Mouse (Mus musculus): ENCODE results near the gene Pde9a.

The Pde9a gene

GRCm38 (mm10) chr17:31519344-31519945, 133.4 kb downstream of the Pde9a start:
- Histone ChIP-seq H3K27me3 (ENCODE audit: control insufficient read depth, insufficient read depth, low read length, poor library complexity, severe bottlenecking) (no peaks in the 10 kb centered on the region), H3K36me3 (ENCODE audit: control insufficient read depth, insufficient read depth, low read length, poor library complexity, severe bottlenecking) (no peaks in the 10 kb centered on the region; the same call in 1 of the 2 replicates)
- no peak for DNase-seq (ENCODE audit: low read depth, low spot score)

GRCm38 (mm10) chr17:31519946-31520838, 134.2 kb downstream of the Pde9a start, which contains the start of the genes Wdr4 and Ndufv3:
Gene Wdr4 (minus strand): TSS chr17:31519980.
Gene Ndufv3 (plus strand): TSS chr17:31520115.
- Histone ChIP-seq H3K27me3 (ENCODE audit: control insufficient read depth, insufficient read depth, low read length, poor library complexity, severe bottlenecking) (no peaks in the 10 kb centered on the region), H3K36me3 (ENCODE audit: control insufficient read depth, insufficient read depth, low read length, poor library complexity, severe bottlenecking) (peaks cover 2% of the 10 kb centered on the region; the same call in 1 of the 2 replicates)
- peak; percentile 100 for DNase-seq (ENCODE audit: low read depth, low spot score)

GRCm38 (mm10) chr17:31520895-31521294, 134.9 kb downstream of the Pde9a start:
- Histone ChIP-seq H3K27me3 (ENCODE audit: control insufficient read depth, insufficient read depth, low read length, poor library complexity, severe bottlenecking) (no peaks in the 10 kb centered on the region), H3K36me3 (ENCODE audit: control insufficient read depth, insufficient read depth, low read length, poor library complexity, severe bottlenecking) (peaks cover 2% of the 10 kb centered on the region; the same call in 1 of the 2 replicates)
- no peak for DNase-seq (ENCODE audit: low read depth, low spot score)

- no peak for DNase-seq (ENCODE audit: low read depth, low spot score)
Observed at GRCm38 (mm10) chr17:31521948-31522347, 135.9 kb downstream of the Pde9a start.

GRCm38 (mm10) chr17:31525114-31525513, 139.1 kb downstream of the Pde9a start:
- peaks cover 5% of the 10 kb centered on the region for H3K36me3 ChIP-seq (ENCODE audit: control insufficient read depth, insufficient read depth, low read length, poor library complexity, severe bottlenecking)
- H3K27me3 ChIP-seq (ENCODE audit: control insufficient read depth, insufficient read depth, low read length, poor library complexity, severe bottlenecking), result no peaks in the 10 kb centered on the region
- DNase-seq (ENCODE audit: low read depth, low spot score), result no peak

More at GRCm38 (mm10) chr17:31521948-31522347, 135.9 kb downstream of the Pde9a start:
- Histone ChIP-seq H3K27me3 (ENCODE audit: control insufficient read depth, insufficient read depth, low read length, poor library complexity, severe bottlenecking) (no peaks in the 10 kb centered on the region), H3K36me3 (ENCODE audit: control insufficient read depth, insufficient read depth, low read length, poor library complexity, severe bottlenecking) (peaks cover 2% of the 10 kb centered on the region; the same call in 1 of the 2 replicates)

GRCm38 (mm10) chr17:31525816-31526215, 139.8 kb downstream of the Pde9a start:
- Histone ChIP-seq H3K36me3 (ENCODE audit: control insufficient read depth, insufficient read depth, low read length, poor library complexity, severe bottlenecking) (peaks cover 5% of the 10 kb centered on the region), H3K27me3 (ENCODE audit: control insufficient read depth, insufficient read depth, low read length, poor library complexity, severe bottlenecking) (no peaks in the 10 kb centered on the region)
- no peak for DNase-seq (ENCODE audit: low read depth, low spot score)

All from splenic B cell, adult 2 months (primary cell).